Mouse (Mus musculus): ENCODE data around the gene Ckmt2. TPM values are rescaled to one million over a fixed set of nuclear protein-coding genes. Genes with fewer than 3 reads are reported as not detected.

Ckmt2 gene
- polyA plus RNA-seq, 2 experiments, result 1.2 TPM

DNA sequence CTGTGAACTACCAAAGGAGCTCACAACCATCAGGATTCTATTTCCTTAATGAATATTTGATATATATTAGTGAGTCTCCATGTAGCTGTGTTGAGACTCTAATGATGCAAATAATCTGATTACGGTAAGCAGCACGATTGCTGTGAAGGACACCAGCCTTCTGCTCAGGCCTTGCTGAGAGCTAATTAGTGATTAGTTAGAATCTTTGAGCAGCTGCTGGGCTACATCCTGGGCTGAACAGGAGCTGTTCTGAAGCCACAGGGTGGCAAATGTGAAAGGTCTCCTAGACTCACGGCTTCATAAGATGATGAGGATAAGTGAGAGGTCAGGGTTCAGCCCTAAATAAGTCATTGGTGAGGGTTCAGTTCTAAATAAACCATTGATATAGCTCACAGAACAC, 29.7 kb upstream of the Ckmt2 start:
- Histone ChIP-seq H3K27ac (replicated peaks; ENCODE audit: low read depth, low read length) (no peak overlapping the region), H3K9me3 (ENCODE audit: control insufficient read depth, low read length) (no peaks in the 10 kb centered on the region), H3K4me3 (replicated peaks; ENCODE audit: low read length) (no peak overlapping the region), H3K27me3 (ENCODE audit: control insufficient read depth, insufficient read depth, low read length) (no peaks in the 10 kb centered on the region), H3K4me2 (replicated peaks; ENCODE audit: low read depth, low read length, severe bottlenecking) (no peak overlapping the region), H3K4me1 (ENCODE audit: control insufficient read depth, insufficient read depth, low read length) (peaks cover 3% of the 10 kb centered on the region; the same call in 1 of the 2 replicates), H3K36me3 (ENCODE audit: control insufficient read depth, insufficient read depth, low read length) (no peaks in the 10 kb centered on the region), H3K9ac (ENCODE audit: low read depth, low read length, severe bottlenecking) (no peak overlapping the region)
- 62% methylated on average over 3 of the region's 3 CpGs for WGBS
- DNase-seq (ENCODE audit: low spot score) (no peak), ATAC-seq (ENCODE audit: low FRiP score, low read depth) (no peak)
- TF ChIP-seq POLR2A (IDR thresholded peaks at IDR 0.05; ENCODE audit: borderline replicate concordance, extremely low read depth, insufficient read depth, insufficient read length), result no peak

DNA sequence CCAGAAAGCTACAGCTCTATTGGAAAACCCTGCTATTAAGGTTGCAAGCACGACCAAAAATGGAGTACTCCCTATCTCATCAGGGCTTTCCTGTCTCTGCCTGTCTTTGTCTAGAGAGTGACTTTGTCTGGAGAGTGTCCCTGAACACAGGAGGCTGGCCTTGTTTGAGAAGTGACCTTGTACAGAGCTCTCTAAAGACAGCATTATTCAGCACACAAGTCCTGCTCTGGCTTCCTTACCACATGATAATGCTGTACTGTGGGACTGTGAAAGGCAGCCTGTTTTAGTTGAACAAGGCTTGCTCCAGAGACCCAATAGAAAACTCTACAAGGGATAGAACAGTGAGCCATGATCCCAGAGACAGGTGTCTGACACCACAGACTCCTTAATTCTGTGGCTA, 19.8 kb upstream of the Ckmt2 start:
- Histone ChIP-seq H3K27me3 (ENCODE audit: control insufficient read depth, insufficient read depth, low read length) (no peaks in the 10 kb centered on the region), H3K4me3 (replicated peaks; ENCODE audit: low read length) (no peak overlapping the region), H3K36me3 (ENCODE audit: control insufficient read depth, insufficient read depth, low read length) (no peaks in the 10 kb centered on the region), H3K4me1 (ENCODE audit: control insufficient read depth, insufficient read depth, low read length) (no peaks in the 10 kb centered on the region), H3K4me2 (replicated peaks; ENCODE audit: low read depth, low read length, severe bottlenecking) (no peak overlapping the region), H3K9ac (ENCODE audit: low read depth, low read length, severe bottlenecking) (no peak overlapping the region), H3K27ac (replicated peaks; ENCODE audit: low read depth, low read length) (no peak overlapping the region), H3K9me3 (ENCODE audit: control insufficient read depth, low read length) (no peaks in the 10 kb centered on the region)
- whole genome bisulfite sequencing, result 67% methylated on average over 1 of the region's 1 CpGs
- ATAC-seq (ENCODE audit: low FRiP score, low read depth) (no peak), DNase-seq (ENCODE audit: low spot score) (no peak)
- no peak for TF ChIP-seq POLR2A (IDR thresholded peaks at IDR 0.05; ENCODE audit: borderline replicate concordance, extremely low read depth, insufficient read depth, insufficient read length)

- no peaks in the 10 kb centered on the region for H3K4me1 ChIP-seq (ENCODE audit: control insufficient read depth, insufficient read depth, low read length)
- no peak for TF ChIP-seq POLR2A (IDR thresholded peaks at IDR 0.05; ENCODE audit: borderline replicate concordance, extremely low read depth, insufficient read depth, insufficient read length)
- H3K27me3 ChIP-seq (ENCODE audit: control insufficient read depth, insufficient read depth, low read length), result no peaks in the 10 kb centered on the region
- H3K36me3 ChIP-seq (ENCODE audit: control insufficient read depth, insufficient read depth, low read length), result no peaks in the 10 kb centered on the region
- no peak overlapping the region for H3K4me2 ChIP-seq (replicated peaks; ENCODE audit: low read depth, low read length, severe bottlenecking)
- H3K4me3 ChIP-seq (replicated peaks; ENCODE audit: low read length), result no peak overlapping the region
- no peak overlapping the region for H3K27ac ChIP-seq (replicated peaks; ENCODE audit: low read depth, low read length)
- no peaks in the 10 kb centered on the region for H3K9me3 ChIP-seq (ENCODE audit: control insufficient read depth, low read length)
- DNase-seq (ENCODE audit: low spot score) (no peak), ATAC-seq (ENCODE audit: low FRiP score, low read depth) (no peak)
- WGBS, result 70% methylated on average over 6 of the region's 6 CpGs
- H3K9ac ChIP-seq (ENCODE audit: low read depth, low read length, severe bottlenecking), result no peak overlapping the region
Measured at GRCm38 (mm10) chr13:91893132-91893531, 16.4 kb upstream of the Ckmt2 start.

- Histone ChIP-seq H3K27ac (replicated peaks; ENCODE audit: low read depth, low read length) (no peak overlapping the region), H3K9ac (ENCODE audit: low read depth, low read length, severe bottlenecking) (no peak overlapping the region), H3K9me3 (ENCODE audit: control insufficient read depth, low read length) (no peaks in the 10 kb centered on the region), H3K4me3 (replicated peaks; ENCODE audit: low read length) (no peak overlapping the region), H3K4me1 (ENCODE audit: control insufficient read depth, insufficient read depth, low read length) (no peaks in the 10 kb centered on the region), H3K36me3 (ENCODE audit: control insufficient read depth, insufficient read depth, low read length) (no peaks in the 10 kb centered on the region), H3K27me3 (ENCODE audit: control insufficient read depth, insufficient read depth, low read length) (no peaks in the 10 kb centered on the region), H3K4me2 (replicated peaks; ENCODE audit: low read depth, low read length, severe bottlenecking) (no peak overlapping the region)
- 80% methylated on average over 6 of the region's 6 CpGs for WGBS
- DNase-seq (ENCODE audit: low spot score), result no peak
- no peak for TF ChIP-seq POLR2A (IDR thresholded peaks at IDR 0.05; ENCODE audit: borderline replicate concordance, extremely low read depth, insufficient read depth, insufficient read length)
- no peak for ATAC-seq (ENCODE audit: low FRiP score, low read depth)
Measured at GRCm38 (mm10) chr13:91890031-91890619, 13.4 kb upstream of the Ckmt2 start.

DNA sequence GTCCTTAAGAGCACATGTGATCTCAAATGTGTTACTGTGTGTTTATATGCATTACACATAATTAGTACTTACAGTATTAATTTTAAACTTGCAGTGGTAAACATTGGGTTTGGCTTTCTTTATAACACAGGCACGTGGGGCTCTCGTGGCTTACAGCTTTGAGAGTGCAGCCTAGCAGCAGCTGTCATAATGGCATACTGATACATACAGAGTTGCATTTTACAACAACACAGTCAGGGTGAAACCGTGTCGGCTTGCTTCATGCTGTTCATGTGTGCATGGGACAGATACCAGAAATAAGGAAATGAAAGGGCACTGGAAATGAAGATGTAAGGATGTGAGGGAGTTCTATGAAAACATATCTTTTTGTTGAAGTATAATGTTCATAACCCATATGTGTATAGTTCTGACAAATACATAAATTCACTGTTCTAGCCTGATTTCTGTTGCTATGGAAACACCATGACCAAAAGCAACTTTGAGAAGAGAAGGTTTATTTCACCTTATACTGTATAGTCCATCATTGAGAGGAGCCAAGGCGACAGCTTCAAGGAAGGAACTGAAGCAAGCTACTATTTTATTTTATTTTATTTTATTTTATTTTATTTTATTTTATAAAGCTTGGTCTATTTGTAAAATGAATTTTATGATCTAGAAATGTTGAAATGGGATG, 8.2 kb upstream of the Ckmt2 start:
- TF ChIP-seq POLR2A (IDR thresholded peaks at IDR 0.05; ENCODE audit: borderline replicate concordance, extremely low read depth, insufficient read depth, insufficient read length), result no peak
- no peak overlapping the region for H3K4me2 ChIP-seq (replicated peaks; ENCODE audit: low read depth, low read length, severe bottlenecking)
- 78% methylated on average over 5 of the region's 5 CpGs for whole genome bisulfite sequencing

More for the DNA sequence above, 8.2 kb upstream of the Ckmt2 start:
- H3K4me1 ChIP-seq (ENCODE audit: control insufficient read depth, insufficient read depth, low read length), result no peaks in the 10 kb centered on the region
- H3K36me3 ChIP-seq (ENCODE audit: control insufficient read depth, insufficient read depth, low read length), result no peaks in the 10 kb centered on the region
- no peaks in the 10 kb centered on the region for H3K9me3 ChIP-seq (ENCODE audit: control insufficient read depth, low read length)
- H3K27ac ChIP-seq (replicated peaks; ENCODE audit: low read depth, low read length), result no peak overlapping the region
- ATAC-seq (ENCODE audit: low FRiP score, low read depth), result no peak
- no peak overlapping the region for H3K9ac ChIP-seq (ENCODE audit: low read depth, low read length, severe bottlenecking)
- no peaks in the 10 kb centered on the region for H3K27me3 ChIP-seq (ENCODE audit: control insufficient read depth, insufficient read depth, low read length)
- no peak for DNase-seq (ENCODE audit: low spot score)
- no peak overlapping the region for H3K4me3 ChIP-seq (replicated peaks; ENCODE audit: low read length)

Data from limb, embryonic 14.5 days (tissue).